Mouse (Mus musculus): ENCODE data around the gene Lama5. TPM values are rescaled to one million over a fixed set of nuclear protein-coding genes. Genes with fewer than 3 reads are reported as not detected.

The Lama5 gene
- polyA plus RNA-seq, 1 experiment from 2014 or later: 85.3 TPM

GRCm38 (mm10) chr2:180256296-180257000, 30.8 kb upstream of the Lama5 start:
- ATAC-seq (peak; percentile 55), DNase-seq (ENCODE audit: low spot score) (no peak)
- 22% methylated on average over 26 of the region's 26 CpGs for WGBS
- Histone ChIP-seq H3K27me3 (replicated peaks; ENCODE audit: insufficient read depth, low read length) (no peaks in the 10 kb centered on the region), H3K36me3 (ENCODE audit: insufficient read depth, low read length) (peaks cover 3% of the 10 kb centered on the region; the same call in 1 of the 2 replicates), H3K4me1 (ENCODE audit: insufficient read depth, low read depth, low read length) (peaks cover 8% of the 10 kb centered on the region; the same call in 1 of the 2 replicates), H3K4me2 (replicated peaks; ENCODE audit: low read depth, low read length) (peak overlapping the region; percentile 87), H3K9me3 (ENCODE audit: low read length) (no peaks in the 10 kb centered on the region), H3K9ac (replicated peaks; ENCODE audit: low read depth) (peak overlapping the region; percentile 36), H3K27ac (ENCODE audit: low read length) (peak overlapping the region; percentile 91), H3K4me3 (ENCODE audit: low read depth, low read length) (peak overlapping the region; percentile 68)
- TF ChIP-seq CTCF (IDR thresholded peaks at IDR 0.05): no peak
- TF ChIP-seq EP300 (IDR thresholded peaks at IDR 0.05): no peak

GRCm38 (mm10) chr2:180255701-180256100, 30.0 kb upstream of the Lama5 start:
- WGBS: 78% methylated on average over 9 of the region's 9 CpGs
- Histone ChIP-seq H3K4me2 (replicated peaks; ENCODE audit: low read depth, low read length) (no peak overlapping the region), H3K9me3 (ENCODE audit: low read length) (no peaks in the 10 kb centered on the region), H3K27ac (ENCODE audit: low read length) (no peak overlapping the region), H3K9ac (replicated peaks; ENCODE audit: low read depth) (no peak overlapping the region), H3K27me3 (replicated peaks; ENCODE audit: insufficient read depth, low read length) (no peaks in the 10 kb centered on the region), H3K36me3 (ENCODE audit: insufficient read depth, low read length) (no peaks in the 10 kb centered on the region; the same call in 1 of the 2 replicates), H3K4me1 (ENCODE audit: insufficient read depth, low read depth, low read length) (peaks cover 11% of the 10 kb centered on the region; the same call in 1 of the 2 replicates), H3K4me3 (ENCODE audit: low read depth, low read length) (no peak overlapping the region)
- TF ChIP-seq EP300 (IDR thresholded peaks at IDR 0.05) (no peak), CTCF (IDR thresholded peaks at IDR 0.05) (no peak)
- ATAC-seq (no peak), DNase-seq (ENCODE audit: low spot score) (no peak)

GRCm38 (mm10) chr2:180254436-180255209, 29.0 kb upstream of the Lama5 start:
- TF ChIP-seq CTCF (IDR thresholded peaks at IDR 0.05) (no peak), EP300 (IDR thresholded peaks at IDR 0.05) (no peak)
- Histone ChIP-seq H3K4me1 (ENCODE audit: insufficient read depth, low read depth, low read length) (peaks cover 11% of the 10 kb centered on the region; the same call in 1 of the 2 replicates), H3K9me3 (ENCODE audit: low read length) (no peaks in the 10 kb centered on the region), H3K9ac (replicated peaks; ENCODE audit: low read depth) (no peak overlapping the region), H3K4me3 (ENCODE audit: low read depth, low read length) (no peak overlapping the region), H3K36me3 (ENCODE audit: insufficient read depth, low read length) (no peaks in the 10 kb centered on the region), H3K27me3 (replicated peaks; ENCODE audit: insufficient read depth, low read length) (no peaks in the 10 kb centered on the region), H3K4me2 (replicated peaks; ENCODE audit: low read depth, low read length) (no peak overlapping the region), H3K27ac (ENCODE audit: low read length) (no peak overlapping the region)
- WGBS: 84% methylated on average over 5 of the region's 5 CpGs
- DNase-seq (ENCODE audit: low spot score) (no peak), ATAC-seq (no peak)

- Histone ChIP-seq H3K4me2 (replicated peaks; ENCODE audit: low read depth, low read length) (no peak overlapping the region), H3K9me3 (ENCODE audit: low read length) (no peaks in the 10 kb centered on the region), H3K27me3 (replicated peaks; ENCODE audit: insufficient read depth, low read length) (no peaks in the 10 kb centered on the region), H3K4me1 (ENCODE audit: insufficient read depth, low read depth, low read length) (peaks cover 18% of the 10 kb centered on the region; the same call in 1 of the 2 replicates), H3K9ac (replicated peaks; ENCODE audit: low read depth) (no peak overlapping the region), H3K36me3 (ENCODE audit: insufficient read depth, low read length) (no peaks in the 10 kb centered on the region), H3K4me3 (ENCODE audit: low read depth, low read length) (no peak overlapping the region), H3K27ac (ENCODE audit: low read length) (no peak overlapping the region)
- WGBS: 63% methylated on average over 3 of the region's 3 CpGs
- ATAC-seq (no peak), DNase-seq (ENCODE audit: low spot score) (no peak)
- TF ChIP-seq EP300 (IDR thresholded peaks at IDR 0.05) (no peak), CTCF (IDR thresholded peaks at IDR 0.05) (no peak)
These were observed 26.2 kb upstream of the Lama5 start for GRCm38 (mm10) chr2:180251838-180252237.

- Histone ChIP-seq H3K27ac (ENCODE audit: low read length) (no peak overlapping the region), H3K9ac (replicated peaks; ENCODE audit: low read depth) (no peak overlapping the region), H3K9me3 (ENCODE audit: low read length) (no peaks in the 10 kb centered on the region), H3K27me3 (replicated peaks; ENCODE audit: insufficient read depth, low read length) (no peaks in the 10 kb centered on the region), H3K4me2 (replicated peaks; ENCODE audit: low read depth, low read length) (no peak overlapping the region), H3K36me3 (ENCODE audit: insufficient read depth, low read length) (no peaks in the 10 kb centered on the region), H3K4me3 (ENCODE audit: low read depth, low read length) (no peak overlapping the region), H3K4me1 (ENCODE audit: insufficient read depth, low read depth, low read length) (peaks cover 13% of the 10 kb centered on the region; the same call in 1 of the 2 replicates)
- TF ChIP-seq CTCF (IDR thresholded peaks at IDR 0.05) (peak; percentile 98), EP300 (IDR thresholded peaks at IDR 0.05) (no peak; the same call in 1 of the 2 replicates)
- peak; percentile 89 for DNase-seq (ENCODE audit: low spot score)
- peak; percentile 84 for ATAC-seq
- 26% methylated on average over 11 of the region's 11 CpGs for WGBS
These were observed 25.4 kb upstream of the Lama5 start for GRCm38 (mm10) chr2:180250930-180251611.
